Mouse (Mus musculus) left cerebral cortex, postnatal 10 days (tissue): ENCODE data around the gene Secisbp2. TPM values are rescaled to one million over a fixed set of nuclear protein-coding genes. Genes with fewer than 3 reads are reported as not detected.
"Not testable (repeated sequence)": the region's sequence is repeated elsewhere in the genome, so short reads cannot be mapped to it uniquely, and the experiment has no call there.

Experiments
- DNase-seq, 2 experiments: peaks; one replicate each; pipeline ENCODE4 v3.0.0; 2021 to 2022; ENCODE audit warnings: low spot score in 2 of 2, mixed read lengths in 1 of 2; ENCODE audit errors: extremely low spot score in 1 of 2
- intact Hi-C: fragments of 180-260 bp; cut with DNase I; formaldehyde crosslinking; loops from one replicate; pipeline ENCODE4 v1.15.1; 2025
- total RNA-seq, 2 experiments: library from RNA; stranded (reverse); gene quantifications; 2 replicates each; pipeline ENCODE4 v1.2.3; 2021

Secisbp2 gene
- total RNA-seq, 2 experiments from 2014 or later: 16.4 TPM

GRCm38 (mm10) chr13:51638958-51639357, 12.5 kb upstream of the Secisbp2 start:
- intact Hi-C loops: no loop called here

GRCm38 (mm10) chr13:51641424-51641823, 10.1 kb upstream of the Secisbp2 start:
- no peak for DNase-seq
- intact Hi-C loops: no loop called here

More at GRCm38 (mm10) chr13:51638958-51639357, 12.5 kb upstream of the Secisbp2 start:
- DNase-seq: no peak

- DNase-seq: no peak
- intact Hi-C loops: no loop called here
Measured at GRCm38 (mm10) chr13:51642171-51642778, 9.2 kb upstream of the Secisbp2 start.

DNA sequence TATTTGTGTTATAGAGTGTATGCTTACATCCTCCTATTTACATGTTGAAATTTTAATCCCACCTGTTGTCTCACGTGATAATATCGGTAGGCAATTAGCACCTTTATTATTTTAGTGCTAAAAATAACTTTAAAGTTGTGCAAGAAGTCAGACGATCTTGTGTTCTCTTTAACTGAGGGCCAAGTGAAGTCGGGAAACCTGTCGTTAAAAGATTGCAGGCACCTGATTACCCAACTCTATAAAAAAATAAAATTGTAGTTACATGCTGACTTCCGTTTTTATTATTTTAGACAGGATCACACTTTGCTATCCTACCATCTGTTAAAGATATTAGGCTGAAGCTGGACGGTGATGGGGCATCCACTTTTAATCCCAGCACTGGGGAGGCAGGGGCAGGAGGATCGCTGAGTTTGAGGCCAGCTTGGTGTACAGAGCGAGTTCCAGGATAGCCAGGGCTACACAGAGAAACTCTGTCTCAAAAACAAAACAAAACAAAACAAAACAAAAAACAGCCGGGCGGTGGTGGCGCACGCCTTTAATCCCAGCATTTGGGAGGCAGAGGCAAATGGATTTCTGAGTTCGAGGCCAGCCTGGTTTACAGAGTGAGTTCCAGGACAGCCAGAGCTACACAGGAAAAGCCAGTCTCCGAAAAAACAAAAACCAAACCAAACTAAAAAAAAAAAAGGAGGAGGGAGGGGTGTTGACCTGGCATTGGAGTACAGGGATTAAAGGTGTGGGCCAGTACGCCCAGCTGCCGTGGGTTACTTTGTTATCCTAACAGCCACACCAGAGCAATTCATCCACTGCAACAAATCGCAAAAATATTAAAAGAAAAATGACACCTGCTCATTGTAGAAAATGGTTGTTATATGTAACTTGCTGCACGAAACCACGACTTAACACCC, 7.3 kb upstream of the Secisbp2 start:
- intact Hi-C loops: no loop called here
- no peak for DNase-seq

DNA sequence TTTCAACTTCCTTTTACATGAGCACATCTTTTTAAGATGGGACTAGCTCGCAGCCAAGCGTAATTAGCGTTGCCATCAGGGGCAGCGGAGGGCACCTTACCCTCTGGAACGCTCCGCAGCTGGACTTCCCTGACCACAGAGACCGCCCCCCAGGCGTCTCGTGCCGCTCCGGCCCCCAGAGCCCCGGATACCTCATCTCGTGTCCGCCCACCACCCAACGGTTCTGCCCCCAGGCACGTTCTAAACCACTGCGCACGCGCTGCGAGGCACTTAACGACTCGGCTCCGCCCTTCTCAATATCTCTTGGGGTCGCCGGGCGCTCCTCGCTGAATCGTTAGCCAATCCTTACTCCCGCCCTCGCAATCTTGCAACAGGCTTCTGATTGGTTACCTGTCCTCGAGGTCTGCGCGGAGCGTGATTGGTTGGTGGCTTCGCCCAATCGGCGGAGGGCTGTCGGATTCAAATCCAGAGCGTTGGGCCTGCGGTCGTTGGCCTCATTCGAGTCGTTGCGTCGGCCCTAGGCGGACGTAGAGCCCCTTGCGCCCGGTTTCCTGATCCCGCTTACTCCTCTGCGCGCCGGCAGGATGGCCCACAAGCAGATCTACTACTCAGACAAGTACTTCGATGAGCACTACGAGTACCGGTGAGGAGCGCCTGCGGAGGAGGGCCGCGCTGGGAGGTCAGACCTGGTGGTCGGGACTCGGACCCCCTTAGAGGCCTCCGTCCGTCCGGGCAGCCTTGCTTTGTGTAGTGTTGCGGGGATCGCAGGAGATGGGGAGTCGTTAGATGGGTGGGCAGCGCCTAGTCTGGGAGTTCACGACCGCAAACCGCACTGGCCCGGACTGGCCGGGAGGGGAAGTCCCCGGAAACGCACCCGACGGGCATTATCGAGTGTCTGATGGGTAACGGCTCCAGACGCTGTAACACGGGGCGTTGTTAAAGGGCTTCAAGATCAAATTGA, 6.4 kb upstream of the Secisbp2 start, which contains the start of gene Cks2:
TSS of gene Cks2 (plus strand) at position 404 of the 961 bp plus-strand sequence.
- intact Hi-C loops: no loop called here
- DNase-seq: peak; percentile 98 to 99

GRCm38 (mm10) chr13:51645872-51646271, 5.6 kb upstream of the Secisbp2 start:
- intact Hi-C loops: no loop called here
- DNase-seq: no peak

DNA sequence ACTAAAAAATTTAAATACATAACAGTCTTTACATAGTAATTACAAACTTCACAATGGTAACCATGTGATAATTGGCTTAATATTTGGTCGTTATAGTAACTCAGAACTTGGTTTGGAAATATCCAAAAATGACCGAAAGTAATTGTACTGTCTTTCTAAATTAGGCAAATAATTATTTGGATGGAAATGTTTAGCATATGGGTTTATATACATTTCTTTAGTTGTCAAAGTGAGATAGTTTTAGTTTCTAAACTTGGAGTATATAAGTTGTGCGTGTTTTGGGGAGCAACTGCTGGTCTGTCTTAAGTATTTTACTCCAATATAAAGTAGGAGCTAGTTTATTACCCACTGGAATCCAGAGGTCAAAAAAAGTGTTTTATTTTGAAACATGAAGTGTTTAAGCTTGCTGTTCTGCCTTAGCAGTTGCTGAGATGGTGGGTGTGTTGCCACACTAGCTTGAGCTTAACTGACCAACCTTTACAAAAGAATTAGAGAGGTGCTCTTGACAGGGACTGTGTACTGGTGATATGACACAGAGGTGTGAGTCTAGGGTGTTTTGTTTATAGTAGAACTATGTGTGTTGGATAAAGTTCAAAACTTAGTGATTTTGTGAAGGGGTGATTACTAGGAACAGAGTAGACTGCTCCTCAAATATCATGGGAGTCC, 5.0 kb upstream of the Secisbp2 start:
- intact Hi-C loops: no loop called here

GRCm38 (mm10) chr13:51647770-51648169, 3.7 kb upstream of the Secisbp2 start:
- DNase-seq: no peak
- intact Hi-C loops: no loop called here

More for the DNA sequence above, 5.0 kb upstream of the Secisbp2 start:
- DNase-seq: no peak

GRCm38 (mm10) chr13:51648237-51648636, 3.3 kb upstream of the Secisbp2 start:
- intact Hi-C loops: no loop called here
- DNase-seq: no peak

GRCm38 (mm10) chr13:51649740-51650139, 1.8 kb upstream of the Secisbp2 start:
- DNase-seq: no peak
- intact Hi-C loops: no loop called here

DNA sequence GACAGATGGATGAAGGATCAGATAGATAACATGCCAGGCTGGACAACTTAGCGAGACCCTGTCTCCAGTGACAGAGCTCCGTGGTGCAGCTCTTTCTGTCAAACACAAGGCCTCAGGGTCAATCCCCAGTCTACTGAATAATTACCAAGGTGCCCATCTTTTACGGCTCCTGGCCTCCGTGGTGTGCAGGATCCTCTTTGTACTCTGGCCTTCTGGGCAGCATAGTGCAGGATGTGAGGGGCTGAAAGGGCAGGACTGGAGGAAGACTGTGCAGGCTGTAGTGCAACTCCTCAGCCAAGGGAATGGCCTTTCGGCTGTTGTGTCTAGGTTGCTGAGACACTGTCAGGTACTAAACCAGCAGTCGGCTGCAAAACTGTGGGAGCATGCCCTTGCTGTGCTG, 1.7 kb downstream of the Secisbp2 start:
- intact Hi-C loops: no loop called here
- DNase-seq: no peak

GRCm38 (mm10) chr13:51653961-51654360, 2.5 kb downstream of the Secisbp2 start:
- DNase-seq: no peak
- intact Hi-C loops: no loop called here

GRCm38 (mm10) chr13:51656516-51657235, 5.2 kb downstream of the Secisbp2 start:
- no peak for DNase-seq
- intact Hi-C loops: no loop called here

DNA sequence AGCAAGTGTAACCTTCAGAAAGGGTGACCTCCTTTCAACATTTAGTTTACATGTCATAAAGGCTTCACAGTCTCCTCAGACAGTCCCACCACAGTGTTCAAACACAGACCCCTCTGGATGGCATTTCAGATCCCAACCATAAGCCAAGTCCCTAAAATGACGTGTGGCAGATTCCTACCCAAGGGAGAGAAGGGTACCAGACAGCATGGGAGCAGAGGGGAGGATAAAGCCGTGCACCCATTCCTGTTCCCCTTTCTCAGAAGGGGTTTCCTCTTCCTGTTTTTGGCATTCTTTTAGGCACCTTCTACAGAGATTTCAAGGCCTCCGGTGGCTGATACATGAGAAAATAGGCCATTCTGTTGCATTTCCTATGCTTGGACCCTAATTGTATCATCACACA, 6.6 kb downstream of the Secisbp2 start:
- no peak for DNase-seq
- intact Hi-C loops: no loop called here

DNA sequence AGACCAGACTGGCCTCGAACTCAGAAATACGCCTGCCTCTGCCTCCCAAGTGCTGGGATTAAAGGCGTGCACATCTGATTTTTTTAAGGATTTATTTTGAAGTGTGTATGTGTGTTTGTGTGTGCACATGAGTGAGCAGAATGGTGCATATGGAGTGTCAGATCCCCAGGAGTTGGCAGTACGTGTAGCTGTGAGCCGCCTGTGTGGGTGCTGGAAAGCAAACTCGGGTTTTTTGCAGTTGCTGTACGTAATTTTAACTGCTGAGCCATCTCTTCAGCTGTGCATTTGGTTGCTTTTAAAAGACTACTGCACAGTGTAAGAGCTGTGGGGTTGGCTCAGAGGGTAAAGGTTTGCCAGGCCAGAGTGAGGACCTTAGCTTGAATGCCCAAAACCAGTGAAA, 8.1 kb downstream of the Secisbp2 start:
- intact Hi-C loops: no loop called here

GRCm38 (mm10) chr13:51663561-51663960, 12.1 kb downstream of the Secisbp2 start:
- intact Hi-C loops: no loop called here
- no peak for DNase-seq

More for the DNA sequence above, 8.1 kb downstream of the Secisbp2 start:
- DNase-seq: no peak

DNA sequence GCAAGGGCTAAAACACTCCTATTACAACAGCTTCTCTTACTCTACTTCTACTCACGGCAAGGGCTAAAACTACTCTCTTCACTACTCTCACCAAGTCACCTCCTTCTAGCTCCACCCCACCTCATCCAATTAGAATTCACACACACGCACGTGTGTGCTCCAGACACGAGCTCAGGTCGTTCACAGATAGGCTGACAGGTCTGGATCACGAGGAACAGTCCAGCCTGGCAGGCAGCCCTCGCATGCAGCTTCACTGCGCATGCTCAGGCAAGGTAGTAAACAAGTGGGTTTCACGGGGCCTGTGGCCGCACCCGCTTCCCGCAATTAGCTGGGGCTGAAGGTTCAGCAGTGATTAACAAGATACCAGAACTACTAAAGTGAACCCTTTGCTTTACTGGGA, 16.7 kb downstream of the Secisbp2 start:
- DNase-seq, intact Hi-C loops: not testable (repeated sequence)

- intact Hi-C loops: no loop called here
- DNase-seq: peak in 1 of 2 experiments; percentile 53
Measured at GRCm38 (mm10) chr13:51676641-51677040, 25.1 kb downstream of the Secisbp2 start.
